Mouse (Mus musculus) lung, embryonic 14.5 days (tissue): ENCODE results near the gene Esyt2. TPM values are rescaled to one million over a fixed set of nuclear protein-coding genes. Genes with fewer than 3 reads are reported as not detected.

ENCODE experiments used
- ATAC-seq: fragments of 200-750 bp; cut with Nextera tagmentation; 2 replicates; pipeline ENCODE4 v1.8.0; 2017; ENCODE audit warnings: mild to moderate bottlenecking, moderate TSS enrichment, moderate library complexity; ENCODE audit not compliant: insufficient read depth
- DNase-seq: peaks from one replicate; pipeline ENCODE4 v3.0.0-alpha.2; 2015
- H3K27ac ChIP-seq: fragments of 300-500 bp; sonication (generic); 2 replicates; pipeline ENCODE4 v1.5.1; 2014; ENCODE audit warnings: low read depth, mild to moderate bottlenecking, moderate library complexity
- H3K27me3 ChIP-seq: fragments of 300-500 bp; sonication (generic); 2 replicates; pipeline ENCODE4 v1.6.1; 2014; ENCODE audit warnings: low read length, control low read depth; ENCODE audit not compliant: insufficient read depth
- H3K36me3 ChIP-seq: fragments of 300-500 bp; sonication (generic); 2 replicates; pipeline ENCODE4 v1.6.1; 2014; ENCODE audit warnings: control low read depth; ENCODE audit not compliant: insufficient read depth
- H3K4me1 ChIP-seq: fragments of 300-500 bp; sonication (generic); 2 replicates; pipeline ENCODE4 v1.6.1; 2014; ENCODE audit warnings: antibody characterized with exemption, control low read depth; ENCODE audit not compliant: insufficient read depth
- H3K4me2 ChIP-seq: fragments of 300-500 bp; sonication (generic); 2 replicates; pipeline ENCODE4 v1.6.1; 2014; ENCODE audit warnings: mild to moderate bottlenecking
- H3K4me3 ChIP-seq: fragments of 300-500 bp; sonication (generic); 2 replicates; pipeline ENCODE4 v1.5.1; 2014; ENCODE audit warnings: low read depth, low read length
- H3K9ac ChIP-seq: fragments of 300-500 bp; sonication (generic); 2 replicates; pipeline ENCODE4 v1.6.1; 2014
- H3K9me3 ChIP-seq: fragments of 300-500 bp; sonication (generic); 2 replicates; pipeline ENCODE4 v1.6.1; 2016; ENCODE audit warnings: low read depth, low read length, control low read depth
- CTCF ChIP-seq: IDR thresholded peaks from 2 replicates; pipeline ENCODE4 v1.5.1; 2016; ENCODE audit warnings: antibody characterized with exemption, low read depth
- WGBS: fragments of 180-500 bp; shearing (Covaris S2); extraction: QIAGEN DNeasy Blood & Tissue Kit; methylation state at CpG from one replicate; pipeline ENCODE4 v1.1.7; 2014; 5-methylcytosine and 5-hydroxymethylcytosine counted together
- polyA plus RNA-seq: library from polyadenylated mRNA; unstranded; fragments of >200 nt; fragmentation: Nextera tagmentation; extraction: Ambion mirVana; gene quantifications from 2 replicates; pipeline ENCODE4 v1.2.1, GENCODE M21; 2014

Esyt2 gene
- polyA plus RNA-seq, 1 experiment from 2014 or later = 31.0 TPM

DNA sequence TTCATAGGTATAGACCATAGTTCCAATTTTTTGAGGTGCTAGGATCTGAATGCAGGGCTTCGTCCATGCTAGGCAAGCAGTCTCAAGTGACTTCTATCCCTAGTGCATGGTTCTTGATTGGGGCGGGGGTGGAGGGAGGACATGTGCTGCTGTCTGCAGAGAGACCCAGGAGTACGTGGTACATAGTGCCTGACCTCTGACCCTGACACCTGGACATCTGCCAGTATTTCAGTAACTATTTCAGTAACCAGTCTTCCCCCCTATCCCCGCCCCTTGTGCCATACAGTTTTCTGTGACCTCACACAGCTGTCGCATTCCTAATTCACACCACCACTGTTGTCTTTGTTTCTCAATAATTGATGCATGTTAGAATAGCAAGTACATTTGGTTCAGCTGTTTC is 71.4 kb downstream of the Esyt2 start:
- Histone ChIP-seq H3K4me3 (no peak overlapping the region), H3K9me3 (no peaks in the 10 kb centered on the region), H3K36me3 (peaks cover 41% of the 10 kb centered on the region), H3K27ac (no peak overlapping the region), H3K4me2 (no peak overlapping the region), H3K27me3 (no peaks in the 10 kb centered on the region), H3K4me1 (no peaks in the 10 kb centered on the region), H3K9ac (no peak overlapping the region)
- TF ChIP-seq CTCF = no peak
- DNase-seq (peak; percentile 7), ATAC-seq (no peak)
- 69% methylated on average over 5 of the region's 5 CpGs for WGBS

DNA sequence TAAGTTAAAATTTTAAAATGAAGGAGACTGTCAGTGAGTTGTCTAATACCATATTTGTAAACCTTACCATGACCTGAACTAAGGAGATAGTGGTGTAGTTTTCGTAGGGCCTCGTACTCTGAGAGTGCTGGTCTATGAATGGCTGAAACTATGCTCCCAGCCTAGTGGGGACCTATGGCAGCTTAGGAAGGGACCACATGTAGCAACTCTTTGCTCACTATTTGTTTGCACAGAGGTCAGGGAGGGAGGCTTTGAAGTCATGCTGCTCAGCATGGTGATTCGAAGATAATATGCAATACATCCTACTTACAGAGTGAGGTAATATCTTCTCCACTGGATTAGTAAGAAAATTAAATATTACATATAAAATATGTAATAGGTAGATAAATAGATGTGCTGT is 73.7 kb downstream of the Esyt2 start:
- H3K36me3 ChIP-seq = peaks cover 32% of the 10 kb centered on the region
- 82% methylated on average over 3 of the region's 3 CpGs for WGBS
- TF ChIP-seq CTCF = no peak
- H3K4me2 ChIP-seq = no peak overlapping the region
- H3K27me3 ChIP-seq = no peaks in the 10 kb centered on the region
- no peak for DNase-seq
- no peak for ATAC-seq
- H3K27ac ChIP-seq = no peak overlapping the region
- no peaks in the 10 kb centered on the region for H3K4me1 ChIP-seq
- H3K9ac ChIP-seq = no peak overlapping the region
- no peak overlapping the region for H3K4me3 ChIP-seq
- no peaks in the 10 kb centered on the region for H3K9me3 ChIP-seq

DNA sequence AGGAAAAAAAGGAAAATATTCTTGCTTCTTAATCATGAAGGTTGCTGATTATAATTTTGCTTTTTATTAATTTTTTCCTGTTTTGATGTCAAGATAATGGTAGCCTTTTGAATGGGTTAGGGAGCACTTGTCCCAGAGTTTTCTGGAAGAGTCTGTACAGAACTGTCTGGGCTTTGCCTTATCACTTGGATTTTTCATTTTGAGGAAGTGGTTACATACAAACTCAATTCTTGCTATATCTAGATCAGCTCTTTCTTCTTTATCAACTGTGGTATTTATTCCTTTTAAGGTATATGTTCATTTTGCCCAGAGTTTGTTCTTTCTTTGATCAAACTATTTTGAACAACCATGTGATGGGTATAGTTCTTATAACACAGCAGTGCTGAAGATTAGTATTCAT is 81.1 kb downstream of the Esyt2 start:
- Histone ChIP-seq H3K4me3 (no peak overlapping the region), H3K4me2 (no peak overlapping the region), H3K27me3 (no peaks in the 10 kb centered on the region), H3K36me3 (peaks cover 30% of the 10 kb centered on the region), H3K27ac (no peak overlapping the region), H3K9ac (no peak overlapping the region), H3K9me3 (no peaks in the 10 kb centered on the region), H3K4me1 (no peaks in the 10 kb centered on the region)
- no peak for TF ChIP-seq CTCF
- ATAC-seq (no peak), DNase-seq (no peak)

DNA sequence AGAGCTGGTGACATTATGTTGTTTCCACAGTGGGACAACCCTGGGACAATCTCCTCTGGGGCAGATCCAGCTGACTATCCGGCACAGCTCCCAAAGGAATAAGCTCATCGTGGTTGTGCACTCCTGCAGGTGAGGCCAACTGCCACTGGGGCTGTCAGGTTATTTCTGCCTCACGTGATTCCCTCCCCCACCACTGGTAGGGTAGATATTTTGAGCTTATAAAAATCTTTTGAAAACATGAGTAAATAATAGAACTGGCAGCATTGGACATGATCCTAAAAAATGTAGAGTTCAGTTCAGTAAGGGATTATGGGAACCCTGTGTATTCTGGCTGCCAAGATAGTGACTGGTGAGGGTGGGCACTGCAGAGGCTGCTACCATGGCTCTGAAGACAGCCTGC is 85.9 kb downstream of the Esyt2 start:
- H3K36me3 ChIP-seq = peaks cover 43% of the 10 kb centered on the region
- H3K4me2 ChIP-seq = no peak overlapping the region
- no peak for DNase-seq
- no peak for TF ChIP-seq CTCF
- no peak overlapping the region for H3K4me3 ChIP-seq
- 86% methylated on average over 3 of the region's 3 CpGs for WGBS
- no peaks in the 10 kb centered on the region for H3K9me3 ChIP-seq
- H3K9ac ChIP-seq = no peak overlapping the region
- H3K27ac ChIP-seq = no peak overlapping the region
- no peaks in the 10 kb centered on the region for H3K27me3 ChIP-seq
- H3K4me1 ChIP-seq = no peaks in the 10 kb centered on the region
- ATAC-seq = no peak

DNA sequence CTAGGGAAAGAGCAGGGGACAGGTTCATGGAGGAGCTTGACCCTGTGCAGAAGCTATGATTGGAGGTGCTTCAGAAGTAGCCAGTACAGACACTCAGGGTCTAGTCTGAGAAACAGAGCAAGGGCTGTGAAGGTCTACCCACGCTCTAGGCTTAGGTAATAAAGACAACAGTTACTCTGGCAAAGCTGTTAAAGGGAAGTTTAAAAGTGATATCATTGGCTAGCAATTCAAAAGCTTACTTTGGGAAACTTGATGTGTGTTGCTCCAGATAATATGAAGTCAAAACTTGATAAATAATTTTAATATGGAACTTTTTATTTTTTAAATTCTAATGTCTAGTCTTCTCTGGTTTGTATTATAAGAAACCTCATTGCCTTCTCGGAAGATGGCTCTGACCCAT is 86.3 kb downstream of the Esyt2 start:
- Histone ChIP-seq H3K4me1 (no peaks in the 10 kb centered on the region), H3K27ac (no peak overlapping the region), H3K9me3 (no peaks in the 10 kb centered on the region), H3K27me3 (no peaks in the 10 kb centered on the region), H3K36me3 (peaks cover 43% of the 10 kb centered on the region), H3K4me3 (no peak overlapping the region), H3K4me2 (no peak overlapping the region), H3K9ac (no peak overlapping the region)
- DNase-seq (no peak), ATAC-seq (no peak)
- 88% methylated on average over 2 of the region's 2 CpGs for WGBS
- TF ChIP-seq CTCF = no peak

DNA sequence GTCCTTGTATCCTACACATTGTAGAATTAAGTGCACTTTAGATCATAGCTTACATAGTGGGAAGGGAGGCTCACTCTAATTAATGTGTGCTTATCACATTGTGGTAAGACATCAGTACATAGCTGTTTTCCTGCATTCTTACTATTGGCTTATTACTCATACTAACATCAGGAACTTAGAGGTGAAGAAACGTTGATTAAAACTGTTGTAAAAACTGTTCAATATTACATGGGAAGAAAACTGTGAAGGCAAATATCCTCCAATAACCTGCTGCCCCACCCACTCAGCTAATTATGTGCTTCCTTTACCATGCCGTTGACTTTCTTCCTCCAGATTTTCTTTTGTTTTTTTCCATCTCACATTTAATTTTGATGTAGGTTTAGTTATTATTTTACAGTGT is 87.9 kb downstream of the Esyt2 start:
- no peak for DNase-seq
- Histone ChIP-seq H3K4me3 (no peak overlapping the region), H3K36me3 (peaks cover 49% of the 10 kb centered on the region), H3K27me3 (no peaks in the 10 kb centered on the region), H3K27ac (no peak overlapping the region), H3K9ac (no peak overlapping the region), H3K9me3 (no peaks in the 10 kb centered on the region), H3K4me1 (no peaks in the 10 kb centered on the region), H3K4me2 (no peak overlapping the region)
- no peak for ATAC-seq
- WGBS = 80% methylated on average over 2 of the region's 2 CpGs
- TF ChIP-seq CTCF = no peak

DNA sequence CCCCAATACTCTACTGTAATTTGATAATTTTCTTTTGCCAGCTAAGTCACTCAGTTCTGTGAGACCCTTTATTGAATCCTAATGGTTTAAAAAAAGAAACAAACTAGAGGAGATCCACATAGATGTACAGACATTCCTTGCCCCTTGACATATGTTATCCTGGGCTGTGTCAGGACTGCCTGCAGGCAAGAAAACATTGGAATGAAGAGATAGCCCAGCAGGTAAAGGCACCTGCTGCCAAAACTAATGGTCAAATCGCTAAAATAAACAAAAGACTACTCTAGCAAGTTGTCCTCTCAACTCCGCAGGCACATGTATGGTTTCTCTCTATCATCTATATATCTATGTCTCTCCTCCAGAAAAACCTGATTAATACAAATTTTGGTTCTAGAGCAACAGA is 102.1 kb downstream of the Esyt2 start:
- Histone ChIP-seq H3K4me2 (no peak overlapping the region), H3K4me1 (no peaks in the 10 kb centered on the region), H3K27me3 (no peaks in the 10 kb centered on the region), H3K27ac (no peak overlapping the region), H3K4me3 (no peak overlapping the region), H3K36me3 (no peaks in the 10 kb centered on the region), H3K9ac (no peak overlapping the region), H3K9me3 (no peaks in the 10 kb centered on the region)
- TF ChIP-seq CTCF = no peak
- DNase-seq (no peak), ATAC-seq (no peak)
- 77% methylated on average over 2 of the region's 2 CpGs for WGBS

DNA sequence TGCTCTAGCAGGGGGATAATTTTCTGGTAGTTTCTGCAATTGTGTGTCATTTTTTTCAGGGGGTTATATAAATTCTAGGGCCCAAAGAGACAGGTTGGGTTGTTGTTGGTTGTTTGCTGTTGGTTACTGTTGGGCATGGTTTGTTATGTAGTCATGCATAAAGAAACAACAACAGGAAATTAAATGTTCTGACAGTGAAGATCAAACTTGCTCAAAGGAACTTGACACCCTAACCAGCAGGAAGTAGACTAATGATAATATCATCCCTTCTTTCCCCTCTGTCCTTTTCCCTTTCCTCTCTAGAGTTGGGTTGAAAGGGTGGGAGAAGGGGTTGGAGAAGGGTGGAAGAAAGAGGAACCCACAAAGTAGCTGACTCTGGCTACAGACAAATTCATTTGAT is 103.0 kb downstream of the Esyt2 start:
- Histone ChIP-seq H3K27ac (no peak overlapping the region), H3K9me3 (no peaks in the 10 kb centered on the region), H3K36me3 (no peaks in the 10 kb centered on the region), H3K4me1 (no peaks in the 10 kb centered on the region), H3K9ac (no peak overlapping the region), H3K4me2 (no peak overlapping the region), H3K27me3 (no peaks in the 10 kb centered on the region), H3K4me3 (no peak overlapping the region)
- TF ChIP-seq CTCF = no peak
- DNase-seq = no peak
- ATAC-seq = no peak
